ENCODE assay signal across 14 mouse cellular contexts in the genomic region with DNA sequence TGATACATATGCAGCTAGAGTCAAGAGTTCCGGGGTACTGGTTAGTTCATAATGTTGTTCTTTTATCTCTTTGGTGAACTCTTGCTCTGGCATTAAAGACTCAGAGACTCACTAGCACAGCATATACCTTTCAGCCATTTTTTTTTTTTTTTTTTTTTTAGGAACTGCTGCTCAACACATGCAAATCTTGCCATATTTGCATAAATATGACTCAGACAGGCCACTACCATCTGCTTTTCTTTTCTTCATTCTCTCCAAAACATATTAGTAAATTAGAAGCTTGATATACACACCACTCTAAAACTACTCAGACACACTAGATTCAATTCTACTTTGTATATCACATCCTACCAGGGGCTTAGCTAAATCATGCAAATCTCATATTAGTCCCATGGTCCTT.
"Had no signal": no experiment of that assay in that cellular context is flagged by ENCODE, and none has a peak within 500 bp of the region (broad histone marks: within the 10 kb centered on the region; RNA-seq: fewer than 3 reads in every experiment).

No protein-coding gene starts in this region.

- H3K4me2 ChIP-seq: limb, embryonic 15.5 days; liver, embryonic 12.5 days; lung, embryonic 15.5 days; midbrain, embryonic 11.5 days had no signal

- H3K4me1 ChIP-seq: liver, embryonic 12.5 days; megakaryocyte, embryonic 14.5 days had no signal

- H3K9me3 ChIP-seq: limb, embryonic 15.5 days; liver, embryonic 12.5 days; lung, embryonic 15.5 days; megakaryocyte, embryonic 14.5 days had no signal

- H3K27ac ChIP-seq: left cerebral cortex, adult 2 months; limb, embryonic 15.5 days; liver, embryonic 12.5 days; lung, embryonic 15.5 days; macrophage; stomach, postnatal 0 days had no signal

- ATAC-seq: intestine, postnatal 0 days; liver, embryonic 12.5 days had no signal

- H3K4me3 ChIP-seq: left cerebral cortex, adult 2 months; limb, embryonic 15.5 days; liver, embryonic 12.5 days; lung, embryonic 15.5 days; megakaryocyte, embryonic 14.5 days had no signal

- DNase-seq: kidney, adult 8-10 months; kidney, postnatal 25 days; lung, postnatal 14 days; thymus, adult 18-20 months; thymus, postnatal 14 days had no signal

- H3K9ac ChIP-seq: limb, embryonic 15.5 days; liver, embryonic 12.5 days; lung, embryonic 15.5 days had no signal

- H3K36me3 ChIP-seq: limb, embryonic 15.5 days; liver, embryonic 12.5 days; lung, embryonic 15.5 days had no signal

- H3K27me3 ChIP-seq: limb, embryonic 15.5 days; liver, embryonic 12.5 days; lung, embryonic 15.5 days; megakaryocyte, embryonic 14.5 days had no signal
